Mouse (Mus musculus) central nervous system, embryonic 14 days (tissue): ENCODE data around the gene Usp44. TPM values are rescaled to one million over a fixed set of nuclear protein-coding genes. Genes with fewer than 3 reads are reported as not detected.

ENCODE experiments used
- polyA plus RNA-seq: library from polyadenylated mRNA; depleted of rRNA; stranded (reverse); fragments of >200 nt; gene quantifications from 2 replicates; pipeline ENCODE4 v1.2.3, GENCODE M21; 2012; rRNA removed

The Usp44 gene
- polyA plus RNA-seq, result 0.75 and 0.92 TPM in 2 replicates

GRCm38 (mm10) chr10:93830931-93831729 is at the start of gene Usp44:
Gene Usp44 (plus strand): TSS chr10:93831555.

DNA sequence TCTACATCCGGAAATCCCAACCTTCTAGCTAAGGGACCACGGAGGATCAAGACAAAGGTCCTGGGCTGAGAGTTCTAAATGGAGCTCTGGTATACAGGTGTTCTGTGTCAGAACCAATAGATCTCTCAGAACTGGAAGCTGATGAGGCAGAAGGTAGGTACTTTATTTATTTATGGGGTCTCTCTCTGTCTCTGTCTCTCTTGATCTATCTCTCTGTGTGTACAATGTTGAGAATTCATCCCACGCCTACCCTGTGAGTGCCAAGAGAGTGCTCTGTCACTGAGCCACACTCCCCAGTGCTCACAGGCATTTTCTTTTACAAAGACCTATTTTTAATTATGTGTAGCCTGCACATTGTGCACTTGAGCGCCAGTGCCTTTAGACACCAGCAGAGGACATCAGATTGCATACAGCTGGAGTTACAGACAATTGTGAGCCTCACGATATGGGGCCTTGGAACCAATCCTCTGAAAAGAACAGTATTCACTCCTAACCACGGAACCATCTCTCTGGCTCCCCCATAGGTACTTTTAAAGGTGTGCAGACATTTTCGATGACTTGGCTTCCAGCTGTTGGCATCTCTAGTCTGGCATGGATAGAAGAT is 65.8 kb downstream of the Usp44 start, which contains the start of gene Metap2:
Gene Metap2, minus strand, starts transcription at position 51 of the 604 bp plus-strand sequence.

Other genes starting within 250 kb of the Usp44 start
- 139 and 148 TPM in 2 replicates for gene Snrpf, start 241.8 kb upstream of the Usp44 start, polyA plus RNA-seq
- 5.6 and 7.6 TPM in 2 replicates for gene Ntn4, start 190.9 kb upstream of the Usp44 start, polyA plus RNA-seq
- gene Metap2, start 65.5 kb downstream of the Usp44 start, polyA plus RNA-seq, result 158 and 165 TPM in 2 replicates
- 48.0 and 56.5 TPM in 2 replicates for gene Vezt, start 204.3 kb downstream of the Usp44 start, polyA plus RNA-seq
- gene Fgd6, start 204.4 kb downstream of the Usp44 start, polyA plus RNA-seq, result 4.6 and 5.2 TPM in 2 replicates